In genomic region chr12:98545251-98545560, GRCm38 (mm10) we compare ENCODE assay signal across 15 mouse cellular contexts. TPM values are rescaled to one million over a fixed set of nuclear protein-coding genes. Genes with fewer than 3 reads are reported as not detected.
A peak's percentile ranks its signal among the peaks of the same experiment; 100 is the strongest.
DNase-seq lines count a peak whose midpoint lies in the region; ATAC-seq lines count a peak whose summit lies in the region.
"Had no signal": no experiment of that assay in that cellular context is flagged by ENCODE, and none has a peak within 500 bp of the region (broad histone marks: within the 10 kb centered on the region; RNA-seq: fewer than 3 reads in every experiment).

No protein-coding gene starts in this region.

- 83% methylated on average over 4 of the region's 4 CpGs for WGBS in heart, embryonic 10.5 days
- WGBS in forebrain, embryonic 16.5 days, result 25% methylated on average over 4 of the region's 4 CpGs
- WGBS in liver, embryonic 11.5 days, result 76% methylated on average over 4 of the region's 4 CpGs

- ATAC-seq in forebrain, embryonic 16.5 days, result peak; percentile 83
- no peak for ATAC-seq in liver, embryonic 11.5 days (replicated peaks; ENCODE audit: low FRiP score)
- no peak for ATAC-seq in inflammation-experienced regulatory T-cells, adult 6 months

- H3K9me3 ChIP-seq in heart, embryonic 10.5 days, result no peaks in the 10 kb centered on the region
- H3K9me3 ChIP-seq in forebrain, embryonic 16.5 days (ENCODE audit: control insufficient read depth, low read length), result no peaks in the 10 kb centered on the region
- no peaks in the 10 kb centered on the region for H3K9me3 ChIP-seq in liver, embryonic 11.5 days (ENCODE audit: control insufficient read depth, low read length)
- H3K9me3 ChIP-seq: embryonic facial prominence, embryonic 13.5 days had no signal

- H3K4me3 ChIP-seq in heart, embryonic 10.5 days, result no peak overlapping the region
- no peak overlapping the region for H3K4me3 ChIP-seq in forebrain, embryonic 16.5 days (replicated peaks; ENCODE audit: low read length)
- no peak overlapping the region for H3K4me3 ChIP-seq in liver, embryonic 11.5 days (ENCODE audit: low read depth, low read length)
- H3K4me3 ChIP-seq: embryonic facial prominence, embryonic 13.5 days; myocyte had no signal

- peak; percentile 24 for DNase-seq in heart, embryonic 10.5 days (ENCODE audit: low spot score)
- no peak for DNase-seq in heart, postnatal 4 days
- peak; percentile 51 to 72 for DNase-seq in layer of hippocampus, postnatal 14 days (ENCODE audit: low spot score in 2 of 2)
- DNase-seq in right cerebral cortex, postnatal 14 days, result peak; percentile 73
- DNase-seq in urinary bladder, postnatal 4 days (ENCODE audit: low spot score in 2 of 2), result no peak
- no peak for DNase-seq in liver, embryonic 11.5 days (ENCODE audit: low spot score)
- DNase-seq: kidney, postnatal 14 days; liver had no signal

- no peaks in the 10 kb centered on the region for H3K36me3 ChIP-seq in heart, embryonic 10.5 days
- no peaks in the 10 kb centered on the region for H3K36me3 ChIP-seq in forebrain, embryonic 16.5 days (ENCODE audit: control insufficient read depth, insufficient read depth)
- H3K36me3 ChIP-seq in liver, embryonic 11.5 days (ENCODE audit: control insufficient read depth, insufficient read depth, low read length), result no peaks in the 10 kb centered on the region
- H3K36me3 ChIP-seq: embryonic facial prominence, embryonic 13.5 days had no signal

- no peak overlapping the region for H3K9ac ChIP-seq in forebrain, embryonic 16.5 days (replicated peaks; ENCODE audit: low read depth, low read length)
- H3K9ac ChIP-seq in liver, embryonic 11.5 days (ENCODE audit: low read depth, low read length), result no peak overlapping the region
- H3K9ac ChIP-seq: embryonic facial prominence, embryonic 13.5 days had no signal

- H3K27me3 ChIP-seq in heart, embryonic 10.5 days (ENCODE audit: insufficient read depth, poor library complexity, severe bottlenecking), result no peaks in the 10 kb centered on the region
- H3K27me3 ChIP-seq in forebrain, embryonic 16.5 days (replicated peaks; ENCODE audit: control insufficient read depth, insufficient read depth, low read length), result no peaks in the 10 kb centered on the region
- no peaks in the 10 kb centered on the region for H3K27me3 ChIP-seq in liver, embryonic 11.5 days (replicated peaks; ENCODE audit: control insufficient read depth, insufficient read depth, low read length)
- H3K27me3 ChIP-seq: embryonic facial prominence, embryonic 13.5 days had no signal

- no peaks in the 10 kb centered on the region for H3K4me1 ChIP-seq in heart, embryonic 10.5 days
- peaks cover 38% of the 10 kb centered on the region for H3K4me1 ChIP-seq in forebrain, embryonic 16.5 days (replicated peaks; ENCODE audit: control insufficient read depth, insufficient read depth, low read length)
- H3K4me1 ChIP-seq in liver, embryonic 11.5 days (replicated peaks; ENCODE audit: control insufficient read depth, insufficient read depth, low read length), result no peaks in the 10 kb centered on the region
- H3K4me1 ChIP-seq: embryonic facial prominence, embryonic 13.5 days had no signal

- H3K4me2 ChIP-seq in forebrain, embryonic 16.5 days (ENCODE audit: low read length), result no peak overlapping the region
- no peak overlapping the region for H3K4me2 ChIP-seq in liver, embryonic 11.5 days
- H3K4me2 ChIP-seq: embryonic facial prominence, embryonic 13.5 days had no signal

- H3K27ac ChIP-seq in heart, embryonic 10.5 days, result no peak overlapping the region
- peak overlapping the region; percentile 26 for H3K27ac ChIP-seq in forebrain, embryonic 16.5 days (ENCODE audit: low read length)
- no peak overlapping the region for H3K27ac ChIP-seq in liver, embryonic 11.5 days (ENCODE audit: low read depth, low read length)
- H3K27ac ChIP-seq: embryonic facial prominence, embryonic 13.5 days; macrophage; stomach, postnatal 0 days had no signal

RNA-seq across cellular contexts. Expression of gene Kcnk10, which starts 32.9 kb away (rescaled TPM):
- polyA plus RNA-seq in heart, embryonic 10.5 days (2016; fragmentation: Nextera tagmentation; extraction: Ambion mirVana), result 0.28 and 0.62 TPM in 2 replicates
- not detected for total RNA-seq in heart, postnatal 4 days (2021)
- polyA plus RNA-seq in forebrain, embryonic 16.5 days (2015; fragmentation: Nextera tagmentation; extraction: Ambion mirVana), result 57.8 and 58.8 TPM in 2 replicates
- total RNA-seq in layer of hippocampus, postnatal 14 days (2021), result 10 to 100 TPM; 27.8 to 28.5 TPM
- polyA plus RNA-seq in liver, embryonic 11.5 days (2014; fragmentation: Nextera tagmentation; extraction: Ambion mirVana), result 0.26 TPM in 1 of 2 replicates, not detected in the other
- not detected for polyA plus RNA-seq in inflammation-experienced regulatory T-cells, adult 6 months (2017; shearing (Covaris generic))
- total RNA-seq: hematopoietic stem cell, adult 5-6 weeks had no signal
- polyA plus RNA-seq: macrophage, myocyte had no signal

Comparison
In these comparisons a context has a peak if more than half of its experiments do, and no peak if none do; other contexts are left out.
1. DNase-seq: peak in heart, embryonic 10.5 days (single experiment), layer of hippocampus, postnatal 14 days (2 of 2) and right cerebral cortex, postnatal 14 days (single experiment); none in heart, postnatal 4 days (single experiment), urinary bladder, postnatal 4 days (0 of 2) and liver, embryonic 11.5 days (single experiment).
2. RNA of gene Kcnk10, which starts 32.9 kb away (polyA plus RNA-seq): 57.8 to 58.8 TPM in forebrain, embryonic 16.5 days; 0.28 to 0.62 TPM in heart, embryonic 10.5 days, 0.26 TPM in liver, embryonic 11.5 days and not detected in inflammation-experienced regulatory T-cells, adult 6 months; every median in the first group is over 10 times any median in the second.